Mouse (Mus musculus) embryonic facial prominence, embryonic 14.5 days (tissue): ENCODE data around the gene Reg2. TPM values are rescaled to one million over a fixed set of nuclear protein-coding genes. Genes with fewer than 3 reads are reported as not detected.
"Not testable (repeated sequence)": the region's sequence is repeated elsewhere in the genome, so short reads cannot be mapped to it uniquely, and the experiment has no call there.

Source experiments
- ATAC-seq: fragments of 200-750 bp; cut with Nextera tagmentation; 2 replicates; pipeline ENCODE4 v1.8.0; 2017; ENCODE audit warnings: low read depth, moderate number of reproducible peaks, moderate TSS enrichment
- DNase-seq: peaks from one replicate; pipeline ENCODE4 v3.0.0-alpha.2; 2015; ENCODE audit warnings: low spot score
- H3K27ac ChIP-seq: fragments of 300-500 bp; sonication (generic); replicated peaks from 2 replicates; pipeline ENCODE4 v1.5.1; 2014; ENCODE audit warnings: low read depth, mild to moderate bottlenecking, low read length, moderate library complexity
- H3K27me3 ChIP-seq: fragments of 300-500 bp; sonication (generic); replicated peaks from 2 replicates; pipeline ENCODE4 v1.6.1; 2014; ENCODE audit warnings: low read length; ENCODE audit not compliant: control insufficient read depth, insufficient read depth
- H3K36me3 ChIP-seq: fragments of 300-500 bp; sonication (generic); 2 replicates; pipeline ENCODE4 v1.6.1; 2014; ENCODE audit warnings: low read length, mixed read lengths; ENCODE audit not compliant: control insufficient read depth, insufficient read depth
- H3K4me1 ChIP-seq: fragments of 300-500 bp; sonication (generic); 2 replicates; pipeline ENCODE4 v1.6.1; 2014; ENCODE audit warnings: antibody characterized with exemption, low read length; ENCODE audit not compliant: control insufficient read depth, insufficient read depth
- H3K4me2 ChIP-seq: fragments of 300-500 bp; sonication (generic); 2 replicates; pipeline ENCODE4 v1.6.1; 2014; ENCODE audit warnings: low read depth, mild to moderate bottlenecking, low read length, moderate library complexity, mixed read lengths
- H3K4me3 ChIP-seq: fragments of 300-500 bp; sonication (generic); 2 replicates; pipeline ENCODE4 v1.5.1; 2014; ENCODE audit warnings: low read depth, mild to moderate bottlenecking, low read length
- H3K9ac ChIP-seq: fragments of 300-500 bp; sonication (generic); 2 replicates; pipeline ENCODE4 v1.6.1; 2014; ENCODE audit warnings: low read depth, mild to moderate bottlenecking, low read length, moderate library complexity, mixed read lengths
- H3K9me3 ChIP-seq: fragments of 300-500 bp; sonication (generic); 2 replicates; pipeline ENCODE4 v1.6.1; 2016; ENCODE audit warnings: low read length; ENCODE audit not compliant: control insufficient read depth
- WGBS: fragments of 180-500 bp; shearing (Covaris S2); extraction: QIAGEN DNeasy Blood & Tissue Kit; methylation state at CpG from one replicate; pipeline ENCODE4 v1.1.7; 2014; 5-methylcytosine and 5-hydroxymethylcytosine counted together
- polyA plus RNA-seq: library from polyadenylated mRNA; unstranded; fragments of >200 nt; fragmentation: Nextera tagmentation; extraction: Ambion mirVana; gene quantifications from 2 replicates; pipeline ENCODE4 v1.2.1, GENCODE M21; 2014

Reg2 gene
- polyA plus RNA-seq: not detected in 2 replicates

DNA sequence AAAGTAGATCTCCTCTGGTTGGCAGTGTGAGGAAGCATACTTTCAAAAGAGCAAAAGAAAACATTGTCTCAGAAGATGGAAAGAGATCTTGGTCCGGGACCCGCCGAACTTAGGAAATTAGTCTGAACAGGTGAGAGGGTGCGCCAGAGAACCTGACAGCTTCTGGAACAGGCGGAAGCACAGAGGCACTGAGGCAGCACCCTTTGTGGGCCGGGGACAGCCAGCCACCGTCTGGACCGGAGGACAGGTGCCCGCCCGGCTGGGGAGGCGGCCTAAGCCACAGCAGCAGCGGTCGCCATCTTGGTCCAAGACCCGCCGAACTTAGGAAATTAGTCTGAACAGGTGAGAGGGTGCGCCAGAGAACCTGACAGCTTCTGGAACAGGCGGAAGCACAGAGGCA, at the start of gene Reg2:
Reg2 (plus strand) TSS at position 301 of the 400 bp plus-strand sequence.
- not testable (repeated sequence) for H3K9me3 ChIP-seq, H3K36me3 ChIP-seq, ATAC-seq, H3K4me3 ChIP-seq, H3K27ac ChIP-seq, H3K4me2 ChIP-seq, DNase-seq, H3K27me3 ChIP-seq, H3K4me1 ChIP-seq, H3K9ac ChIP-seq
- 87% methylated on average over 4 of the region's 17 CpGs for WGBS

DNA sequence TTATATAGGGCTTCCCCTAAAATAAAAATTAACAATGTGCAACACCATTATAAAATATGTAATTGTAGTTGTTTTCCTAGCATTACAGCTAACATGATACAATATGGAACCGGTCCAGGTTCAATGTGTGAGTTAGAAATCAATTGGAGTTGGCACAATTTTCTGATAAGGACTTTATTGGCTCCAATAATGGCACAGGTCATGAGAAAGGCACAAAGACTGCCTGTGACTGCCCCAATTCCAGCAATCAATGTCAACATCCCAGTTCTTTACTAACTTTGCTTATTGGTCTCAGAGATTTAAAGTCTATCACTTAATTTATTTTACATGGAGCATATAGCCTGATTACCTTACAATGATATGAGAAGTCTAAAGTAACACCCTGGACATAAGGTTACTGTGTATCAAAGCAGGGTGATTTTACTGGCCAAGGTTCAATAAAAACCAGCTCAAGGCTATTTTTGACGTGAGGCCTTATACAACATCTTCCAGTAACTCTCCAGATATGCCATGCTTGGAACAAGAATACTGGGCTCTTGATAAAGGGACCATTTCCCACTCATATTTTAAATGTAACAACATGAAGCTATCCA, 33.4 kb upstream of the Reg2 start:
- DNase-seq: no peak
- no peak overlapping the region for H3K27ac ChIP-seq
- H3K4me2 ChIP-seq: no peak overlapping the region
- 60% methylated on average over 2 of the region's 2 CpGs for WGBS
- H3K36me3 ChIP-seq: no peaks in the 10 kb centered on the region
- no peaks in the 10 kb centered on the region for H3K4me1 ChIP-seq
- H3K9me3 ChIP-seq: no peaks in the 10 kb centered on the region
- no peak overlapping the region for H3K9ac ChIP-seq
- no peak for ATAC-seq
- no peaks in the 10 kb centered on the region for H3K27me3 ChIP-seq
- H3K4me3 ChIP-seq: no peak overlapping the region

DNA sequence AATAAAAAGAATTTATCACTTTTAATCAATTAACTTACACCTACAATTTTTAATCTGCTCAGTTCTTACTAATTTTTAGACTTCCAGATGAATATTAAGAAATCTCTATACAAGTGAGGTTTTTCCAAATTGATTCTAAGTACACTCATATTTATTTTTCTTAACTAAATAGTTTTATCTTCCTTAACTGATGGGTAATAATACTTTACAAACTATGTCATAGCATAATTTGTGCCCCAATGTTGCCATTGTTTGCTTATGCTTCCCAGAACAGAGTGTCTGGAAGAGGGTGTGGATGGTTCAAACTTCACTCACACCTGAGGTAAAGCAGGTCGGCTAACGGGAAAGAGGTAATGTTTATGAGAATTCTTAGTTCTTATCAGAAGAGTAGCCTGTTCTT, 25.1 kb upstream of the Reg2 start, which contains the start of gene Reg3b:
Reg3b (plus strand) TSS at position 301 of the 400 bp plus-strand sequence.
- H3K4me1 ChIP-seq: no peaks in the 10 kb centered on the region
- DNase-seq (no peak), ATAC-seq (no peak)
- no peak within 1 kb of the TSS for H3K27ac ChIP-seq
- no peaks in the 10 kb centered on the region for H3K27me3 ChIP-seq
- no peak within 1 kb of the TSS for H3K9ac ChIP-seq
- WGBS: 88% methylated on average over 2 of the region's 2 CpGs
- H3K4me2 ChIP-seq: no peak within 1 kb of the TSS
- no peak within 1 kb of the TSS for H3K4me3 ChIP-seq
- H3K9me3 ChIP-seq: 0 out of 2 replicates have a peak, but pooled peaks cover 4% of the 10 kb centered on the region
- H3K36me3 ChIP-seq: no peaks in the 10 kb centered on the region

DNA sequence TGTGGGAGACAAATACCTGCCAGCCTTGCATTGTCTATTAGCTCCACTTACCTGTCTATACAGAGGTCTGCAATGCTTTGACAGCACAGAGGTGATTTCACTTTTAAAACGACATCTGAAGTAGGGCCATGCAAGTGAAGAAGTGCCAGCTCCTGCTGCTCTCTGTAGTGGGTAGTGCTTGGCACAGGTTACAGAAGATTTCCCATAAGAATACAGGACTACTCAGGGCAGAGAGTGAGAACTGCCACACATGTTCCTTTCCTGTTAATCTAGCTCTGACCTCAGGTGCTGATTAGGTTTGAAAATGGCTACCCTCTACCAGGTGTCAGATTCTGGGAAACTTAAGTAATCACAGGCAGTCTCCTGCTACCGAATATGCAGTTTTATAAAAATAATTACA, 16.7 kb upstream of the Reg2 start, which contains the start of gene Reg3d:
Reg3d (minus strand) TSS at position 101 of the 400 bp plus-strand sequence.
- no peak for DNase-seq
- 67% methylated on average over 2 of the region's 2 CpGs for WGBS
- Histone ChIP-seq H3K4me3 (no peak within 1 kb of the TSS), H3K36me3 (no peaks in the 10 kb centered on the region), H3K9ac (no peak within 1 kb of the TSS), H3K27ac (no peak within 1 kb of the TSS), H3K27me3 (no peaks in the 10 kb centered on the region), H3K4me2 (no peak within 1 kb of the TSS), H3K4me1 (no peaks in the 10 kb centered on the region), H3K9me3 (no peaks in the 10 kb centered on the region)
- ATAC-seq: no peak

DNA sequence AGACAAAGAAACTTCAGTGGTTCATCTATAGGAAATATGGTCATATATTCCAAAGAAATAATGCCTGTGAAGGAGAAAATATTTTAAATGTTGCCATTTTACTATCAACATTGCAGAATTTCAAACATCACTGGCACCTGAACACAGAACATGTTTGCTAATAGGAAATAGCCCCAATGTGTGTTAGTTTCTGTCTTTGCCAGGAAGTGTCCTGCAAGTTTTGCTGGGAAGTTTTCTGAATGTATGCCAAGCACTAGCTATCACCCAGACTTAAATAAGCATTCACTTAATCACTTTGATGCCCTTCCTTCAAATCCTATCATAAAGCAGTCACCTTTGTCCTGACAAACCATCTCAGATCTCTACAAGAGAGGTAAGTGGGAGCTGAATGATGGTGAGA, 15.0 kb upstream of the Reg2 start, which contains the start of gene Reg3a:
Reg3a (plus strand) TSS at position 301 of the 400 bp plus-strand sequence.
- H3K4me3 ChIP-seq: no peak within 1 kb of the TSS
- no peak within 1 kb of the TSS for H3K27ac ChIP-seq
- H3K27me3 ChIP-seq: no peaks in the 10 kb centered on the region
- DNase-seq (no peak), ATAC-seq (no peak)
- no peaks in the 10 kb centered on the region for H3K4me1 ChIP-seq
- no peak within 1 kb of the TSS for H3K9ac ChIP-seq
- H3K4me2 ChIP-seq: no peak within 1 kb of the TSS
- no peaks in the 10 kb centered on the region for H3K36me3 ChIP-seq
- H3K9me3 ChIP-seq: no peaks in the 10 kb centered on the region

DNA sequence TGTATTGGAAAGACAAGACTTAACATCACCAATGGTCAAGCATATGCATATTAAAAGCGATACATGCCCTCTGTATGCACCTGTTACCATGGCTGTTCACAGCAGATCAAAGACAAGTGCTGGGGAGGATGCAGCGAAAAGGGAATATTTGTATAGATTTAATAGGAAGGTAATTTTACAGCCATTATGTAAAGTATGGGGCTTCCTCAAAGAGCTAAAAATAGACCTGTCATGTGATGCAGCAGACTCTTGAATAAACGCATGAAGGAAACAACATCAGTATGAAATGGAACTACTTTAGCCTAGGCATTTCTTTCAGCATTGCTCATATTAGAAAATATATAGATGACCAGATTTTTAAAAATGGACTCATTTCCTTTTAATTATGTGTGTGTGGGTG, 9.8 kb upstream of the Reg2 start:
- no peak overlapping the region for H3K4me2 ChIP-seq
- no peak overlapping the region for H3K9ac ChIP-seq
- no peaks in the 10 kb centered on the region for H3K27me3 ChIP-seq
- no peaks in the 10 kb centered on the region for H3K36me3 ChIP-seq
- no peak for ATAC-seq
- no peaks in the 10 kb centered on the region for H3K4me1 ChIP-seq
- no peak overlapping the region for H3K4me3 ChIP-seq
- 71% methylated on average over 3 of the region's 3 CpGs for WGBS
- H3K27ac ChIP-seq: no peak overlapping the region
- no peaks in the 10 kb centered on the region for H3K9me3 ChIP-seq
- DNase-seq: no peak

DNA sequence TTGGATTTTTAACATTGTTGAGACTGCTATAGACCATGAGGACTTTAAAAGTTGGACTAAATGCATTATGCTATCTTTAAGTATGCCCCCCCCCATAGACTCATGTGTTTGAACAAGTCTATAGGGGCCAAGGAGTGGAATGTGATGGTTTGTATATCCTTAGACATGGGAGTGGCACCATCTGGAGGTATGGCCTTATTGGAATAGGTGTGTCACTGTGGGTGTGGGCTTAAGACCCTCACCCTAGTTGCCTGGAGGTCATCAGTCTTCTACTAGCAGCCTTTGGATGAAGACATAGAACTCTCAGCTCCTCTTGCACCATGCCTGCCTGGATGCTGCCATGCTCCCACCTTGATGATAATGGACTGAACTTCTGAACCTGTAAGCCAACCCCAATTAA, 27.0 kb downstream of the Reg2 start, which contains the start of gene Reg1:
Reg1 (plus strand) TSS at position 301 of the 400 bp plus-strand sequence.
- not testable (repeated sequence) for H3K4me2 ChIP-seq, H3K9me3 ChIP-seq, H3K9ac ChIP-seq, H3K27ac ChIP-seq, ATAC-seq, H3K4me3 ChIP-seq, H3K36me3 ChIP-seq, H3K4me1 ChIP-seq, DNase-seq, H3K27me3 ChIP-seq

DNA sequence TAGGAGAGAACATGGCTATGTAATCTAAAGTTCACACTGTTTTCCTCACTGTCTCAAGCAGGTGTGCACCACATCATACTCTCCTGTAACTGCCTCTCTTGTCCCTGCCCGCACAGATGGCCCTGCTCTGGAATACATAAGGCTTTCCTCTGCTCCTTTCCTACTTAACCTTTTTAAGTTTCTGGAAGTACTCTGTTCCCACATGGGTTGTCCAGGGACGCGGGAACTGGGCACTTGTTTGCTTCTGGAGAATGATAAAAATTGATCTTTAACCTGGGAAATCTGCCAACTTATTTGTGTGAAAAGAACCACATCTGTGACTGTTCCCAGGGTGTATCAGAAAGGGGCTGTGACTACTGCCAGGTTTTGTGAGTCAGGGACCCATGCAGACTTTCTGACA, 30.1 kb downstream of the Reg2 start:
- H3K9ac ChIP-seq: no peak overlapping the region
- no peaks in the 10 kb centered on the region for H3K9me3 ChIP-seq
- H3K36me3 ChIP-seq: no peaks in the 10 kb centered on the region
- no peak overlapping the region for H3K4me2 ChIP-seq
- H3K27ac ChIP-seq: no peak overlapping the region
- ATAC-seq: no peak
- WGBS: 75% methylated on average over 3 of the region's 3 CpGs
- no peak overlapping the region for H3K4me3 ChIP-seq
- no peak for DNase-seq
- H3K27me3 ChIP-seq: no peaks in the 10 kb centered on the region
- H3K4me1 ChIP-seq: no peaks in the 10 kb centered on the region

DNA sequence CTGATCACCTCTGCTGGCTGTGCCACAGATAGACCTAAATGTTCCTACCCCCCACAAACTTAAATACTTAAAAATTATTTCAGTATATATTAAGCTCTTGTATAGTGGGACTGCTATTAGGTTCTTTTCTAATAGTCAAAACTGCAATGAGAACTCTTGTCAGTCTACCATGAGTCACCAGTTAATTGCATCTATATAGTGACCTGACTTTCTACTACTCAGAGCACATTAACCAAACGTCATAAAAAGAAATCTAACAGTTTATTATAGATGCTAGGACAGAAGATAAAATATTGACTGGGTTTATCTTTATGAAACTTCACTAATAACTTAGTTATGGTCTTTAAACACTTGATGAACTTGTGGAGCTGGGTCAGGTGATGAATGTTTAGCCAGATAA, 51.8 kb downstream of the Reg2 start:
- Histone ChIP-seq H3K4me3 (no peak overlapping the region), H3K27ac (no peak overlapping the region), H3K9ac (no peak overlapping the region), H3K36me3 (no peaks in the 10 kb centered on the region), H3K4me2 (no peak overlapping the region), H3K4me1 (no peaks in the 10 kb centered on the region), H3K9me3 (no peaks in the 10 kb centered on the region), H3K27me3 (no peaks in the 10 kb centered on the region)
- ATAC-seq (no peak), DNase-seq (no peak)
- 60% methylated on average over 1 of the region's 1 CpGs for whole genome bisulfite sequencing
